Mouse (Mus musculus) heart, embryonic 14.5 days (tissue): ENCODE measurements at regions not wholly inside any gene's neighbourhood (a gene's known extent, or its start where the extent isn't known, plus 50 kb on each side); places are given as distances from the start of the nearest gene placed in this dataset.
A peak's percentile ranks its signal among the peaks of the same experiment; 100 is the strongest.

Experiments used
- ATAC-seq: fragments of 200-750 bp; cut with Nextera tagmentation; 2 replicates; pipeline ENCODE4 v1.8.0; 2017; ENCODE audit warnings: low read depth, moderate TSS enrichment; ENCODE audit not compliant: insufficient number of reproducible peaks, insufficient read depth, low FRiP score
- H3K27ac ChIP-seq, 2 experiments: fragments of 200-500 bp in 1 of 2; fragments of 300-500 bp in 1 of 2; sonication (generic) in 1 of 2; replicated peaks in 1 of 2; 2 replicates each; pipeline ENCODE4 v1.5.1; 2012 to 2014; ENCODE audit warnings: low read depth in 2 of 2, low read length in 2 of 2, control low read depth in 1 of 2, mild to moderate bottlenecking in 1 of 2, mixed read lengths in 1 of 2; ENCODE audit not compliant: control insufficient read depth in 1 of 2, insufficient read depth in 1 of 2
- H3K27me3 ChIP-seq: fragments of 300-500 bp; sonication (generic); 2 replicates; pipeline ENCODE4 v1.6.1; 2014; ENCODE audit warnings: mild to moderate bottlenecking, low read length, control low read depth; ENCODE audit not compliant: control insufficient read depth, insufficient read depth
- H3K36me3 ChIP-seq: fragments of 300-500 bp; sonication (generic); 2 replicates; pipeline ENCODE4 v1.6.1; 2014; ENCODE audit warnings: mild to moderate bottlenecking, control low read depth, low read length, mixed read lengths; ENCODE audit not compliant: control insufficient read depth, insufficient read depth
- H3K4me1 ChIP-seq, 2 experiments: fragments of 200-500 bp in 1 of 2; fragments of 300-500 bp in 1 of 2; sonication (generic) in 1 of 2; 2 replicates each; pipeline ENCODE4 v1.6.1; 2012 to 2014; ENCODE audit warnings: low read length in 2 of 2, control low read depth in 1 of 2, mixed read lengths in 1 of 2; ENCODE audit not compliant: control insufficient read depth in 2 of 2, insufficient read depth in 2 of 2
- H3K4me2 ChIP-seq: fragments of 300-500 bp; sonication (generic); 2 replicates; pipeline ENCODE4 v1.6.1; 2014; ENCODE audit warnings: mild to moderate bottlenecking, low read length
- H3K4me3 ChIP-seq, 2 experiments: fragments of 200-500 bp in 1 of 2; fragments of 300-500 bp in 1 of 2; sonication (generic) in 1 of 2; 2 replicates each; pipeline ENCODE4 v1.5.1; 2012 to 2014; ENCODE audit warnings: low read length in 2 of 2, mild to moderate bottlenecking in 2 of 2, control low read depth in 1 of 2, low read depth in 1 of 2, moderate library complexity in 1 of 2; ENCODE audit not compliant: control insufficient read depth in 1 of 2, insufficient read depth in 1 of 2
- H3K9ac ChIP-seq: fragments of 300-500 bp; sonication (generic); 2 replicates; pipeline ENCODE4 v1.6.1; 2014; ENCODE audit warnings: mild to moderate bottlenecking, low read length
- H3K9me3 ChIP-seq: fragments of 300-500 bp; sonication (generic); 2 replicates; pipeline ENCODE4 v1.6.1; 2016; ENCODE audit warnings: low read length, control low read depth; ENCODE audit not compliant: control insufficient read depth
- WGBS: fragments of 180-500 bp; shearing (Covaris S2); extraction: QIAGEN DNeasy Blood & Tissue Kit; methylation state at CpG from one replicate; pipeline ENCODE4 v1.1.7; 2014; 5-methylcytosine and 5-hydroxymethylcytosine counted together

- 43% methylated on average over 13 of the region's 13 CpGs for WGBS
- H3K4me2 ChIP-seq = no peak overlapping the region
- ATAC-seq = 0 out of 2 replicates have a peak, but pooled peaks have one; percentile 26
Observed at GRCm38 (mm10) chr17:14524426-14525236, 169.4 kb downstream of the Thbs2 start.

GRCm38 (mm10) chr17:14522011-14522410 lies 172.0 kb downstream of the Thbs2 start:
- 55% methylated on average over 2 of the region's 2 CpGs for WGBS
- H3K9me3 ChIP-seq = no peaks in the 10 kb centered on the region
- no peak overlapping the region for H3K9ac ChIP-seq
- H3K27me3 ChIP-seq = peaks cover 19% of the 10 kb centered on the region; the same call in 1 of the 2 replicates
- ATAC-seq = no peak
- no peaks in the 10 kb centered on the region for H3K36me3 ChIP-seq
- H3K4me1 ChIP-seq = peaks cover 0 to 7% of the 10 kb centered on the region in 2 experiments; a peak in 3 of 4 replicates
- H3K4me2 ChIP-seq = no peak overlapping the region
- no peak overlapping the region for H3K27ac ChIP-seq
- H3K4me3 ChIP-seq = no peak overlapping the region

More at GRCm38 (mm10) chr17:14524426-14525236, 169.4 kb downstream of the Thbs2 start:
- Histone ChIP-seq H3K27me3 (peaks cover 17% of the 10 kb centered on the region; the same call in 1 of the 2 replicates), H3K4me1 (no peaks in the 10 kb centered on the region), H3K4me3 (no peak overlapping the region), H3K9me3 (no peaks in the 10 kb centered on the region), H3K9ac (no peak overlapping the region), H3K27ac (no peak overlapping the region), H3K36me3 (no peaks in the 10 kb centered on the region)

GRCm38 (mm10) chr17:14520565-14520964 lies 173.5 kb downstream of the Thbs2 start:
- 18% methylated on average over 5 of the region's 5 CpGs for WGBS
- peaks cover 0 to 9% of the 10 kb centered on the region in 2 experiments; a peak in 3 of 4 replicates for H3K4me1 ChIP-seq
- peaks cover 19% of the 10 kb centered on the region; the same call in 1 of the 2 replicates for H3K27me3 ChIP-seq
- H3K9me3 ChIP-seq = no peaks in the 10 kb centered on the region
- H3K9ac ChIP-seq = no peak overlapping the region
- no peaks in the 10 kb centered on the region for H3K36me3 ChIP-seq
- no peak overlapping the region for H3K27ac ChIP-seq
- no peak overlapping the region for H3K4me3 ChIP-seq
- no peak overlapping the region for H3K4me2 ChIP-seq
- ATAC-seq = no peak

- peaks cover 19% of the 10 kb centered on the region; the same call in 1 of the 2 replicates for H3K27me3 ChIP-seq
- H3K27ac ChIP-seq = no peak overlapping the region
- peaks cover 0 to 9% of the 10 kb centered on the region in 2 experiments; a peak in 3 of 4 replicates for H3K4me1 ChIP-seq
- H3K36me3 ChIP-seq = no peaks in the 10 kb centered on the region
- H3K4me2 ChIP-seq = no peak overlapping the region
- no peak for ATAC-seq
- no peaks in the 10 kb centered on the region for H3K9me3 ChIP-seq
- H3K4me3 ChIP-seq = no peak overlapping the region
- no peak overlapping the region for H3K9ac ChIP-seq
- 77% methylated on average over 4 of the region's 4 CpGs for WGBS
Observed at GRCm38 (mm10) chr17:14519367-14519766, 174.7 kb downstream of the Thbs2 start.

GRCm38 (mm10) chr17:14518216-14518615 lies 175.8 kb downstream of the Thbs2 start:
- WGBS = 84% methylated on average over 12 of the region's 12 CpGs
- Histone ChIP-seq H3K9me3 (no peaks in the 10 kb centered on the region), H3K27me3 (peaks cover 21% of the 10 kb centered on the region)

GRCm38 (mm10) chr17:14517368-14517767 lies 176.7 kb downstream of the Thbs2 start:
- H3K27me3 ChIP-seq = peaks cover 19% of the 10 kb centered on the region
- no peak for ATAC-seq
- peaks cover 0 to 9% of the 10 kb centered on the region in 2 experiments; a peak in 3 of 4 replicates for H3K4me1 ChIP-seq
- no peaks in the 10 kb centered on the region for H3K36me3 ChIP-seq
- H3K4me2 ChIP-seq = no peak overlapping the region
- H3K9ac ChIP-seq = no peak overlapping the region
- no peaks in the 10 kb centered on the region for H3K9me3 ChIP-seq
- no peak overlapping the region for H3K4me3 ChIP-seq
- WGBS = 26% methylated on average over 5 of the region's 5 CpGs
- peak overlapping the region in 1 of 2 experiments; percentile 18; a peak in 1 of 4 replicates for H3K27ac ChIP-seq

More at GRCm38 (mm10) chr17:14518216-14518615, 175.8 kb downstream of the Thbs2 start:
- no peak for ATAC-seq
- Histone ChIP-seq H3K36me3 (no peaks in the 10 kb centered on the region), H3K9ac (0 out of 2 replicates have a peak overlapping the region, but pooled peaks have one; percentile 25), H3K4me1 (peaks cover 0 to 9% of the 10 kb centered on the region in 2 experiments; a peak in 3 of 4 replicates), H3K4me2 (no peak overlapping the region), H3K27ac (no peak overlapping the region), H3K4me3 (no peak overlapping the region)

- ATAC-seq = no peak
- WGBS = 33% methylated on average over 8 of the region's 8 CpGs
- peaks cover 12% of the 10 kb centered on the region; the same call in 1 of the 2 replicates for H3K27me3 ChIP-seq
Observed at GRCm38 (mm10) chr17:14516097-14516496, 177.9 kb downstream of the Thbs2 start.

More at GRCm38 (mm10) chr17:14516097-14516496, 177.9 kb downstream of the Thbs2 start:
- H3K36me3 ChIP-seq = no peaks in the 10 kb centered on the region
- no peak overlapping the region for H3K27ac ChIP-seq
- H3K4me3 ChIP-seq = no peak overlapping the region
- peaks cover 0 to 9% of the 10 kb centered on the region in 2 experiments; a peak in 3 of 4 replicates for H3K4me1 ChIP-seq
- H3K4me2 ChIP-seq = no peak overlapping the region
- no peaks in the 10 kb centered on the region for H3K9me3 ChIP-seq
- H3K9ac ChIP-seq = no peak overlapping the region
